Mouse (Mus musculus) kidney, embryonic 16.5 days (tissue): ENCODE measurements around the gene Gnl2. TPM values are rescaled to one million over a fixed set of nuclear protein-coding genes. Genes with fewer than 3 reads are reported as not detected.

Experiments
- ATAC-seq: fragments of 200-750 bp; cut with Nextera tagmentation; 2 replicates; pipeline ENCODE4 v1.8.0; 2017; ENCODE audit warnings: moderate TSS enrichment; ENCODE audit not compliant: low FRiP score, low TSS enrichment
- H3K27ac ChIP-seq: fragments of 300-500 bp; sonication (generic); 2 replicates; pipeline ENCODE4 v1.5.1; 2014; ENCODE audit warnings: low read length
- H3K27me3 ChIP-seq: fragments of 300-500 bp; sonication (generic); 2 replicates; pipeline ENCODE4 v1.6.1; 2014; ENCODE audit warnings: low read length, control low read depth, mixed read lengths; ENCODE audit not compliant: insufficient read depth
- H3K36me3 ChIP-seq: fragments of 300-500 bp; sonication (generic); 2 replicates; pipeline ENCODE4 v1.6.1; 2014; ENCODE audit warnings: low read length, control low read depth, mixed read lengths; ENCODE audit not compliant: insufficient read depth
- H3K4me1 ChIP-seq: fragments of 300-500 bp; sonication (generic); 2 replicates; pipeline ENCODE4 v1.6.1; 2014; ENCODE audit warnings: low read length, control low read depth, mixed read lengths; ENCODE audit not compliant: insufficient read depth
- H3K4me2 ChIP-seq: fragments of 300-500 bp; sonication (generic); replicated peaks from 2 replicates; pipeline ENCODE4 v1.6.1; 2014; ENCODE audit warnings: low read depth, low read length
- H3K4me3 ChIP-seq: fragments of 300-500 bp; sonication (generic); 2 replicates; pipeline ENCODE4 v1.5.1; 2014; ENCODE audit warnings: mild to moderate bottlenecking, low read length
- H3K9ac ChIP-seq: fragments of 300-500 bp; sonication (generic); replicated peaks from 2 replicates; pipeline ENCODE4 v1.6.1; 2014; ENCODE audit warnings: low read length
- H3K9me3 ChIP-seq: fragments of 300-500 bp; sonication (generic); 2 replicates; pipeline ENCODE4 v1.6.1; 2016; ENCODE audit warnings: low read length, control low read depth
- WGBS: fragments of 180-500 bp; shearing (Covaris S2); extraction: QIAGEN DNeasy Blood & Tissue Kit; methylation state at CpG from one replicate; pipeline ENCODE4 v1.1.7; 2014; 5-methylcytosine and 5-hydroxymethylcytosine counted together
- polyA plus RNA-seq: library from polyadenylated mRNA; unstranded; fragments of >200 nt; fragmentation: Nextera tagmentation; extraction: Ambion mirVana; gene quantifications from 2 replicates; pipeline ENCODE4 v1.2.1, GENCODE M21; 2015

The Gnl2 gene
- polyA plus RNA-seq, result 80.7 and 82.7 TPM in 2 replicates

- 80% methylated on average over 10 of the region's 10 CpGs for WGBS
- Histone ChIP-seq H3K27ac (no peak within 1 kb of the TSS), H3K9me3 (no peaks in the 10 kb centered on the region), H3K4me1 (no peaks in the 10 kb centered on the region), H3K36me3 (no peaks in the 10 kb centered on the region), H3K4me3 (no peak within 1 kb of the TSS), H3K4me2 (no peak within 1 kb of the TSS), H3K27me3 (no peaks in the 10 kb centered on the region), H3K9ac (no peak within 1 kb of the TSS)
- ATAC-seq, result no peak
These were observed at the start of gene Gnl2 for GRCm38 (mm10) chr4:125015806-125016635. Gnl2 (plus strand) TSS chr4:125016585.

DNA sequence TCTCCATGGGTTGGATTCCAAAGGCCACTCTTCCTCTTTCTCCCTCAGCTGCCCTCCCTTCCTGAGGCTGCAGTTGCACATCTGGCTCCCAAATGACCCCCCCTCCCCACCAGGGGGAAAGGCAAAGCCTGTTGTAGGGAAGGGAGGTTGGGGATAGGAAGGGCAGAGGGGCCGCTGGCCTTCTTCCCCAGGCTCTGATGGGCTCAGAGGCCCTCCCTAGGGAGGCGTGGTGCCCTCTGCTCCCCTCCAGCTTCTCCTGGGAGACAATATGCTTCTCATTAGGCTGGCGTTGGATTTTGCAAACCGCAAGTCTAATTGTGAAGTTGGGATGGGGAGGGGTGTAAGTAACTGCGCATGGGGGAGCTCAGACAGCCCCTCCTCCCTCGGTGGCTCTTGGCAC is 47.7 kb upstream of the Gnl2 start:
- WGBS, result 58% methylated on average over 6 of the region's 6 CpGs
- Histone ChIP-seq H3K4me3 (no peak overlapping the region), H3K4me1 (peaks cover 6% of the 10 kb centered on the region), H3K27ac (no peak overlapping the region), H3K9me3 (no peaks in the 10 kb centered on the region), H3K27me3 (no peaks in the 10 kb centered on the region), H3K4me2 (no peak overlapping the region), H3K9ac (no peak overlapping the region), H3K36me3 (no peaks in the 10 kb centered on the region)
- no peak for ATAC-seq

GRCm38 (mm10) chr4:124969219-124969848 is 47.1 kb upstream of the Gnl2 start:
- 81% methylated on average over 7 of the region's 7 CpGs for WGBS
- H3K9me3 ChIP-seq, result no peaks in the 10 kb centered on the region
- peaks cover 6% of the 10 kb centered on the region for H3K4me1 ChIP-seq
- no peaks in the 10 kb centered on the region for H3K36me3 ChIP-seq
- H3K27ac ChIP-seq, result no peak overlapping the region
- H3K9ac ChIP-seq, result no peak overlapping the region
- H3K27me3 ChIP-seq, result no peaks in the 10 kb centered on the region
- H3K4me3 ChIP-seq, result no peak overlapping the region
- no peak overlapping the region for H3K4me2 ChIP-seq
- ATAC-seq, result no peak

GRCm38 (mm10) chr4:124970194-124970593 is 46.2 kb upstream of the Gnl2 start:
- H3K36me3 ChIP-seq, result no peaks in the 10 kb centered on the region
- ATAC-seq, result no peak
- H3K9ac ChIP-seq, result no peak overlapping the region
- H3K4me2 ChIP-seq, result no peak overlapping the region
- WGBS, result 67% methylated on average over 11 of the region's 11 CpGs
- peaks cover 3% of the 10 kb centered on the region for H3K4me1 ChIP-seq
- no peak overlapping the region for H3K4me3 ChIP-seq
- no peaks in the 10 kb centered on the region for H3K9me3 ChIP-seq
- no peaks in the 10 kb centered on the region for H3K27me3 ChIP-seq
- no peak overlapping the region for H3K27ac ChIP-seq

DNA sequence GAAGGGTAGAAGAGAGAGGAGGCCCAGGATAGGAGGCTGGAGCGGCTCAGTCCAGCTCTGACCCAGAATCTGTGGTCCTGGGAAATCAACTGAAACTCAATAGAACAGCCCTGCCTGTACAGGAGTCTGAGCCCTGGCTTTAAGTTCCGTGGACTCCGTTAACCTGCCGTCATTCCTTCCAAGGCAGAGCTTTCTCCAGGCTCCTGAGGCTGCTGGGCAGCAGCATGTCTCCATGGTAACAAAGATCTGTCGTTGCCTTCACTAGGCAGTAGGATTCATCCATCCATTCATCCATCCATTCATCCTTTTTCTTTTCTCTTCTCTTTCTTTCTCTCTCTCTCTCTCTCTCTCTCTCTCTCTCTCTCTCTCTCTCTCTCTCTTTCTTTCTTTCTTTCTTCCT is 45.7 kb upstream of the Gnl2 start:
- H3K27ac ChIP-seq, result no peak overlapping the region

GRCm38 (mm10) chr4:124971094-124971493 is 45.3 kb upstream of the Gnl2 start:
- ATAC-seq, result no peak
- Histone ChIP-seq H3K36me3 (no peaks in the 10 kb centered on the region), H3K4me3 (no peak overlapping the region), H3K27ac (no peak overlapping the region), H3K27me3 (no peaks in the 10 kb centered on the region), H3K9me3 (no peaks in the 10 kb centered on the region), H3K4me2 (no peak overlapping the region), H3K4me1 (no peaks in the 10 kb centered on the region), H3K9ac (no peak overlapping the region)
- WGBS, result 83% methylated on average over 8 of the region's 8 CpGs

More for the DNA sequence above, 45.7 kb upstream of the Gnl2 start:
- Histone ChIP-seq H3K4me3 (no peak overlapping the region), H3K4me2 (no peak overlapping the region), H3K9ac (no peak overlapping the region), H3K9me3 (no peaks in the 10 kb centered on the region), H3K4me1 (no peaks in the 10 kb centered on the region), H3K36me3 (no peaks in the 10 kb centered on the region), H3K27me3 (no peaks in the 10 kb centered on the region)
- 55% methylated on average over 5 of the region's 5 CpGs for WGBS
- ATAC-seq, result no peak

DNA sequence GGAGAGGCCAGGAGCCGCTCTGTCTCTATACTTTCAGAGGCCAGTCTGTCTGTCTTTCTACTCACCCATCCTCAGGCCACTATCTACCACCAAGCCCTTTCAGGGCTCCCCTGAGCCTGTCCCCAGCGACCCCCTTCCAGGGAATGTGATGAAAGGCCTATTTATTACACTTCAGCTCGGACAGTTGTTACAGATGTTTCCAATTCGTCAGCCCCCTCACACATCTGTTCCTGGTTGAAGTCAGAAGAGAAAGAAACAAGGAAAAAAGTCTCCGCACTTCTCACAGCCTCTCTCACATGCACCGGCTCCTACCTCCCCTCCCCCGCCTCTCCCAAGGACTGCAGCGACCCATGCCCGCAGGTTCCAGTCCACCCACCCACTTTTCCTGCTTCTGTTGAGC is 44.1 kb upstream of the Gnl2 start:
- Histone ChIP-seq H3K27me3 (no peaks in the 10 kb centered on the region), H3K27ac (no peak overlapping the region), H3K4me3 (no peak overlapping the region), H3K9me3 (no peaks in the 10 kb centered on the region), H3K4me2 (no peak overlapping the region), H3K4me1 (no peaks in the 10 kb centered on the region), H3K36me3 (no peaks in the 10 kb centered on the region), H3K9ac (no peak overlapping the region)
- WGBS, result 45% methylated on average over 9 of the region's 9 CpGs
- no peak for ATAC-seq

DNA sequence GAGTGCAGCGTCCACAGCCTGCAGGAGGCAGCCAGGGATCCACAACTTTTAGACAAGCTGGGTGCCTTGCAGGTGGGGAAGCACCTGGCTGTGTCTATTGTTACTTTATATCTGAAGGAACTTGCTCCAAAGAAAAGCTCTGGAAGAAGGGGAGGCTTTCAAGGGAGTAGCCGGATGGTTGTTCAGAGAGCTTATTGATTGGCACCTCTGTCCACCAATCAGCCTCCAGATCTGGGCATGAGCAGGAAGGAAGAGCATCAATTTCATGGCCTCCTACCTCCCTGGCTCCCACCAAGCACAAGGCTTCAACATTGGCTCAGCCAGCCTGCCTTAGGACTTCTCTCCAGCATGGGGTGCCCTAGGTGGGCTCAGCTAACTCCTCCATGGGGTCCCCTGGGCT is 43.1 kb upstream of the Gnl2 start:
- H3K4me3 ChIP-seq, result no peak overlapping the region
- no peaks in the 10 kb centered on the region for H3K9me3 ChIP-seq
- no peaks in the 10 kb centered on the region for H3K36me3 ChIP-seq
- H3K9ac ChIP-seq, result no peak overlapping the region
- no peak for ATAC-seq
- H3K27ac ChIP-seq, result no peak overlapping the region
- no peaks in the 10 kb centered on the region for H3K4me1 ChIP-seq
- WGBS, result 85% methylated on average over 2 of the region's 2 CpGs
- H3K27me3 ChIP-seq, result no peaks in the 10 kb centered on the region
- H3K4me2 ChIP-seq, result no peak overlapping the region

DNA sequence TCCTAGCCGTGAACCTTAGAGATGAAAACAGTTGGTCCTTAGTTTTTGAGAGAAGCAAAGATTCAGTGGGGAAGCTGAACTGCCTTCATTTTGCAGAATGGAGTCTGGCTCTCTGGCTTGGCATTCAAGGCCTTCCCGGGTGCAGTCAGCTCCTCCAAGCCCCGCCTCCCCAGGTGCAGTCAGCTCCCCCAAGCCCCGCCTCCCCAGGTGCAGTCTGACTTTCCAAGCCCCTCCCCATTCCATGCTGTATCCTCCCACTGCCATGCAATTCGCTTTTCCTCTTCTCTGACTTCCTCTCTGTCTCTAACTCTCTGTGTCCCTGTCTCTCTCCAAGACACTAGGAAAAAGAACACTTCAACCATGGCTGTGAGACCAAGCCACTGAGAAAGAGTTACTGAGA is 38.2 kb upstream of the Gnl2 start:
- Histone ChIP-seq H3K27ac (no peak overlapping the region), H3K9me3 (no peaks in the 10 kb centered on the region), H3K36me3 (no peaks in the 10 kb centered on the region), H3K27me3 (peaks cover 11% of the 10 kb centered on the region; the same call in 1 of the 2 replicates), H3K4me3 (no peak overlapping the region), H3K9ac (no peak overlapping the region), H3K4me1 (no peaks in the 10 kb centered on the region), H3K4me2 (no peak overlapping the region)
- WGBS, result 28% methylated on average over 5 of the region's 5 CpGs
- ATAC-seq, result no peak

DNA sequence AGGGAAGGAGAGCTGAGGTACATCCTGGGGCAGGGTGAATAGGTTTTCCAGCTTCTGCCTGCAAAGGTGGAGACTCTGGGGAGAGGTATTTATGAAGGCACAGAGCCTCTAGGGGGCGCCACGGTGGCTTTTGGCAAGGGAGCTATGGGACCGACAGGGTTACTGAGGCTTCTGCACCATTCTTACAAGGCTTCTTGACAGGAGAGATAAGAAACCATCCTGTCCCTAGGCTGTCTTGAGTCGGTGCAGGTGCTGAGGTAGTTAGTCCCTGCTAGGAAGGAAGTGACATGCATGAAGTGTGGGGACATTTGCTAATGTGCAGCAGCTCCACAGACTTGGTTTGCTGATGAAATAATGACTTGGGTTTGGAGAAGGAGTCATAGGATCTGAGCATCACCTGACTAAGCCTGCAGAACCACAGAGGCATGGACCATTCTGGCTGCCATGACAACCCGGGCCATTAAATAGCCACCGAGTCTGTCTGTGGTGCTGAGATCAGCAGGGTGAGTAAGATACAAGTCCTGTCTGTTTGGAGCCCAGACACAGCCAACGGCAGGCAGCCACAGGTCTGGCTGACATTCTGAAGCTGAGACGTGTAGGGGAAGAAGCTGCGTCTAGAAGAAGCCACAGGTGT is 32.4 kb upstream of the Gnl2 start:
- ATAC-seq, result no peak
- Histone ChIP-seq H3K4me1 (peaks cover 34% of the 10 kb centered on the region), H3K4me3 (no peak overlapping the region), H3K27ac (no peak overlapping the region), H3K9ac (no peak overlapping the region), H3K9me3 (no peaks in the 10 kb centered on the region), H3K36me3 (no peaks in the 10 kb centered on the region), H3K4me2 (no peak overlapping the region), H3K27me3 (peaks cover 68% of the 10 kb centered on the region)
- WGBS, result 13% methylated on average over 9 of the region's 9 CpGs
